ENCODE assay signal across 10 mouse cellular contexts in genomic region chr1:131085957-131086739, GRCm38 (mm10). TPM values are rescaled to one million over a fixed set of nuclear protein-coding genes. Genes with fewer than 3 reads are reported as not detected.
DNase-seq lines count a peak whose midpoint lies in the region; ATAC-seq and TF ChIP-seq lines count a peak whose summit lies in the region.
"Had no signal": no experiment of that assay in that cellular context is flagged by ENCODE, and none has a peak within 500 bp of the region (broad histone marks: within the 10 kb centered on the region; RNA-seq: fewer than 3 reads in every experiment).

No protein-coding gene starts in this region.

- TF ChIP-seq EP300 in liver, postnatal 0 days (IDR thresholded peaks at IDR 0.05; ENCODE audit: low read depth): no peak
- no peak for TF ChIP-seq EP300 in stomach, postnatal 0 days (optimal IDR thresholded peaks at IDR 0.05)

- ATAC-seq in lung, embryonic 15.5 days (ENCODE audit: borderline replicate concordance, extremely low read depth, low FRiP score, low TSS enrichment): no peak
- ATAC-seq in liver, postnatal 0 days: no peak
- no peak for ATAC-seq in stomach, postnatal 0 days (ENCODE audit: low FRiP score, low TSS enrichment)

- intact Hi-C loops in gastrocnemius, adult 2 months (cut with DNase I): no loop called here

- peaks cover 98% of the 10 kb centered on the region for H3K4me1 ChIP-seq in lung, embryonic 15.5 days
- peaks cover 93% of the 10 kb centered on the region for H3K4me1 ChIP-seq in liver, postnatal 0 days (ENCODE audit: insufficient read depth)
- H3K4me1 ChIP-seq in stomach, postnatal 0 days (replicated peaks; ENCODE audit: control insufficient read depth, insufficient read depth): peaks cover 39% of the 10 kb centered on the region

- DNase-seq in gastrocnemius, adult 2 months: peak; percentile 14
- no peak for DNase-seq in gastrocnemius, adult 18-20 months (ENCODE audit: low spot score)
- no peak for DNase-seq in lung, postnatal 10 days
- DNase-seq in liver, postnatal 0 days: no peak
- DNase-seq in stomach, postnatal 0 days (ENCODE audit: low spot score): no peak
- no peak for DNase-seq in adrenal gland, postnatal 4 days (ENCODE audit: low spot score in 2 of 2)
- no peak for DNase-seq in spleen, postnatal 36 days (ENCODE audit: low spot score in 2 of 2)
- DNase-seq: gastrocnemius, postnatal 10 days; spleen, adult 18-20 months had no signal

- no peak for TF ChIP-seq CTCF in gastrocnemius, adult 2 months (IDR thresholded peaks at IDR 0.05)
- TF ChIP-seq CTCF in liver, postnatal 0 days (IDR thresholded peaks at IDR 0.05; ENCODE audit: low read depth): no peak
- TF ChIP-seq CTCF in stomach, postnatal 0 days (IDR thresholded peaks at IDR 0.05; ENCODE audit: low read depth): no peak

- no peaks in the 10 kb centered on the region for H3K36me3 ChIP-seq in lung, embryonic 15.5 days
- no peaks in the 10 kb centered on the region for H3K36me3 ChIP-seq in liver, postnatal 0 days (replicated peaks; ENCODE audit: insufficient read depth, low read length)
- H3K36me3 ChIP-seq in stomach, postnatal 0 days (ENCODE audit: control insufficient read depth, insufficient read depth, low read length): no peaks in the 10 kb centered on the region

- H3K4me2 ChIP-seq in lung, embryonic 15.5 days: 0 out of 2 replicates have a peak overlapping the region, but pooled peaks have one; percentile 1
- H3K4me2 ChIP-seq in liver, postnatal 0 days (ENCODE audit: low read depth, low read length): peak overlapping the region; percentile 55; the same call in 1 of the 2 replicates
- H3K4me2 ChIP-seq in stomach, postnatal 0 days (replicated peaks; ENCODE audit: low read depth): 0 out of 2 replicates have a peak overlapping the region, but pooled peaks have one; percentile 8

- peak overlapping the region; percentile 14; the same call in 1 of the 2 replicates for H3K4me3 ChIP-seq in gastrocnemius, adult 2 months
- no peak overlapping the region for H3K4me3 ChIP-seq in lung, embryonic 15.5 days
- no peak overlapping the region for H3K4me3 ChIP-seq in liver, postnatal 0 days (ENCODE audit: low read depth, low read length)
- no peak overlapping the region for H3K4me3 ChIP-seq in stomach, postnatal 0 days (ENCODE audit: low read depth, low read length)

- no peaks in the 10 kb centered on the region for H3K27me3 ChIP-seq in lung, embryonic 15.5 days
- no peaks in the 10 kb centered on the region for H3K27me3 ChIP-seq in liver, postnatal 0 days (ENCODE audit: insufficient read depth, low read length)
- no peaks in the 10 kb centered on the region for H3K27me3 ChIP-seq in stomach, postnatal 0 days (ENCODE audit: control insufficient read depth, insufficient read depth, low read length)

- H3K27ac ChIP-seq in gastrocnemius, adult 2 months: peak overlapping the region; percentile 74
- H3K27ac ChIP-seq in lung, embryonic 15.5 days: peak overlapping the region; percentile 52
- peak overlapping the region; percentile 75 for H3K27ac ChIP-seq in liver, postnatal 0 days (ENCODE audit: low read depth)
- no peak overlapping the region; the same call in 1 of the 2 replicates for H3K27ac ChIP-seq in stomach, postnatal 0 days (replicated peaks)

- 35% methylated on average over 4 of the region's 4 CpGs for WGBS in lung, embryonic 15.5 days
- 42% methylated on average over 4 of the region's 4 CpGs for WGBS in liver, postnatal 0 days (ENCODE audit: insufficient replicate concordance)
- WGBS in stomach, postnatal 0 days: 39% methylated on average over 4 of the region's 4 CpGs

- H3K9me3 ChIP-seq in lung, embryonic 15.5 days: no peaks in the 10 kb centered on the region
- H3K9me3 ChIP-seq in liver, postnatal 0 days (ENCODE audit: low read length): no peaks in the 10 kb centered on the region
- no peaks in the 10 kb centered on the region for H3K9me3 ChIP-seq in stomach, postnatal 0 days (ENCODE audit: control insufficient read depth, low read length)

- H3K9ac ChIP-seq in lung, embryonic 15.5 days: no peak overlapping the region
- no peak overlapping the region for H3K9ac ChIP-seq in liver, postnatal 0 days (replicated peaks)
- no peak overlapping the region for H3K9ac ChIP-seq in stomach, postnatal 0 days (ENCODE audit: low read length)

RNA-seq across cellular contexts. Expression of gene Mapkapk2, which starts 11.5 kb away (rescaled TPM):
- 100 to 1,000 TPM; 203 to 251 TPM for total RNA-seq in gastrocnemius, adult 2 months (2021)
- 100 to 1,000 TPM; 217 to 250 TPM for total RNA-seq in gastrocnemius, adult 18-20 months (2021)
- polyA plus RNA-seq in lung, embryonic 15.5 days (2015; fragmentation: Nextera tagmentation; extraction: Ambion mirVana): 57.9 and 61.0 TPM in 2 replicates
- polyA plus RNA-seq in liver, postnatal 0 days (2015; fragmentation: Nextera tagmentation; extraction: Ambion mirVana): 18.3 and 19.6 TPM in 2 replicates
- 34.6 and 35.4 TPM in 2 replicates for polyA plus RNA-seq in stomach, postnatal 0 days (2015; fragmentation: Nextera tagmentation; extraction: Ambion mirVana)
- total RNA-seq in adrenal gland, postnatal 4 days (2021): 100 to 1,000 TPM; 152 to 160 TPM

RNA-seq across cellular contexts. Expression of gene Dyrk3, which starts 52.0 kb away (rescaled TPM):
- not detected for total RNA-seq in gastrocnemius, adult 2 months (2021)
- not detected for total RNA-seq in gastrocnemius, adult 18-20 months (2021)
- 3.3 and 3.7 TPM in 2 replicates for polyA plus RNA-seq in lung, embryonic 15.5 days (2015; fragmentation: Nextera tagmentation; extraction: Ambion mirVana)
- 9.5 and 10.3 TPM in 2 replicates for polyA plus RNA-seq in liver, postnatal 0 days (2015; fragmentation: Nextera tagmentation; extraction: Ambion mirVana)
- 1.4 TPM in 2 replicates for polyA plus RNA-seq in stomach, postnatal 0 days (2015; fragmentation: Nextera tagmentation; extraction: Ambion mirVana)
- total RNA-seq in adrenal gland, postnatal 4 days (2021): 1 to 10 TPM; 7.9 to 8.4 TPM

Comparison
In these comparisons a context has a peak if more than half of its experiments do, and no peak if none do; other contexts are left out.
1. H3K4me2 ChIP-seq: peak in every context shown above with its lines; median percentile 55 in liver, postnatal 0 days; 8 in stomach, postnatal 0 days; 1 in lung, embryonic 15.5 days.
2. RNA of gene Dyrk3, which starts 52.0 kb away (total RNA-seq): 7.9 to 8.4 TPM in adrenal gland, postnatal 4 days; not detected in gastrocnemius, adult 18-20 months and not detected in gastrocnemius, adult 2 months; every median in the first group is over 4 times any median in the second.